Mouse (Mus musculus) thymus, postnatal 10 days (tissue): ENCODE results near the gene Stxbp6.
"Not testable (repeated sequence)": the region's sequence is repeated elsewhere in the genome, so short reads cannot be mapped to it uniquely, and the experiment has no call there.

ENCODE experiments used
- DNase-seq, 2 experiments: peaks; one replicate each; pipeline ENCODE4 v3.0.0; 2021; ENCODE audit warnings: low spot score in 2 of 2

Stxbp6 gene

GRCm38 (mm10) chr12:45074611-45075342, at the start of gene Stxbp6:
Gene Stxbp6, minus strand, starts transcription at chr12:45074709.
- no peak for DNase-seq

GRCm38 (mm10) chr12:45102954-45103353, 28.4 kb upstream of the Stxbp6 start:
- not testable (repeated sequence) for DNase-seq

GRCm38 (mm10) chr12:45093732-45094131, 19.2 kb upstream of the Stxbp6 start:
- DNase-seq, result no peak

GRCm38 (mm10) chr12:45092444-45092843, 17.9 kb upstream of the Stxbp6 start:
- DNase-seq, result no peak

GRCm38 (mm10) chr12:45083145-45083475, 8.6 kb upstream of the Stxbp6 start:
- no peak for DNase-seq

- DNase-seq, result no peak
Measured at GRCm38 (mm10) chr12:45082379-45083144, 8.1 kb upstream of the Stxbp6 start.

- DNase-seq, result no peak
Measured at GRCm38 (mm10) chr12:45081617-45082016, 7.1 kb upstream of the Stxbp6 start.

- DNase-seq, result no peak
Measured at GRCm38 (mm10) chr12:45080753-45081122, 6.2 kb upstream of the Stxbp6 start.

GRCm38 (mm10) chr12:45080036-45080752, 5.7 kb upstream of the Stxbp6 start:
- DNase-seq, result no peak

- DNase-seq, result no peak
Measured at GRCm38 (mm10) chr12:45075631-45076030, 1.1 kb upstream of the Stxbp6 start.

- DNase-seq, result no peak
Measured at GRCm38 (mm10) chr12:45074042-45074601, 387 bp downstream of the Stxbp6 start.

GRCm38 (mm10) chr12:45073331-45074041, 1.0 kb downstream of the Stxbp6 start:
- no peak for DNase-seq

- no peak for DNase-seq
Measured at GRCm38 (mm10) chr12:45072185-45072584, 2.3 kb downstream of the Stxbp6 start.

- DNase-seq, result no peak
Measured at GRCm38 (mm10) chr12:45070186-45070585, 4.3 kb downstream of the Stxbp6 start.

- DNase-seq, result no peak
Measured at GRCm38 (mm10) chr12:45068145-45068754, 6.3 kb downstream of the Stxbp6 start.

GRCm38 (mm10) chr12:45067686-45068085, 6.8 kb downstream of the Stxbp6 start:
- no peak for DNase-seq

GRCm38 (mm10) chr12:45067047-45067685, 7.3 kb downstream of the Stxbp6 start:
- no peak for DNase-seq

GRCm38 (mm10) chr12:45063606-45064005, 10.9 kb downstream of the Stxbp6 start:
- no peak for DNase-seq

- no peak for DNase-seq
Measured at GRCm38 (mm10) chr12:45061336-45061735, 13.2 kb downstream of the Stxbp6 start.

- DNase-seq, result no peak
Measured at GRCm38 (mm10) chr12:45060804-45061203, 13.7 kb downstream of the Stxbp6 start.

- DNase-seq, result no peak
Measured at GRCm38 (mm10) chr12:45058007-45058406, 16.5 kb downstream of the Stxbp6 start.
